ENCODE assay signal across 8 mouse cellular contexts in genomic region chr3:75164838-75165496, GRCm38 (mm10). TPM values are rescaled to one million over a fixed set of nuclear protein-coding genes. Genes with fewer than 3 reads are reported as not detected.
DNase-seq lines count a peak whose midpoint lies in the region; ATAC-seq and TF ChIP-seq lines count a peak whose summit lies in the region.
"Had no signal": no experiment of that assay in that cellular context is flagged by ENCODE, and none has a peak within 500 bp of the region (broad histone marks: within the 10 kb centered on the region; RNA-seq: fewer than 3 reads in every experiment).

TSS of gene Zbbx (minus strand) at chr3:75165034.

- peaks cover 4% of the 10 kb centered on the region; the same call in 1 of the 2 replicates for H3K4me1 ChIP-seq in heart, embryonic 15.5 days (replicated peaks)
- H3K4me1 ChIP-seq in liver, postnatal 0 days (ENCODE audit: insufficient read depth): no peaks in the 10 kb centered on the region
- 0 out of 2 replicates have a peak, but pooled peaks cover 3% of the 10 kb centered on the region for H3K4me1 ChIP-seq in neural tube, embryonic 14.5 days (ENCODE audit: control insufficient read depth, insufficient read depth, low read length)

- H3K4me3 ChIP-seq in heart, embryonic 15.5 days: peak within 1 kb of the TSS; percentile 33
- H3K4me3 ChIP-seq in liver, postnatal 0 days (ENCODE audit: low read depth, low read length): no peak within 1 kb of the TSS
- peak within 1 kb of the TSS; percentile 29 for H3K4me3 ChIP-seq in neural tube, embryonic 14.5 days (ENCODE audit: low read depth, low read length)

- no peak within 1 kb of the TSS for H3K9ac ChIP-seq in heart, embryonic 15.5 days
- no peak within 1 kb of the TSS for H3K9ac ChIP-seq in liver, postnatal 0 days (replicated peaks)
- H3K9ac ChIP-seq in neural tube, embryonic 14.5 days (replicated peaks; ENCODE audit: low read depth, low read length): no peak within 1 kb of the TSS

- WGBS in heart, embryonic 15.5 days: 16% methylated on average over 20 of the region's 20 CpGs
- 14% methylated on average over 20 of the region's 20 CpGs for WGBS in liver, postnatal 0 days (ENCODE audit: insufficient replicate concordance)
- 13% methylated on average over 20 of the region's 20 CpGs for WGBS in neural tube, embryonic 14.5 days

- peak; percentile 31 for TF ChIP-seq CTCF in liver, postnatal 0 days (IDR thresholded peaks at IDR 0.05; ENCODE audit: low read depth)

- H3K9me3 ChIP-seq in heart, embryonic 15.5 days (replicated peaks): no peaks in the 10 kb centered on the region
- H3K9me3 ChIP-seq in liver, postnatal 0 days (ENCODE audit: low read length): no peaks in the 10 kb centered on the region
- H3K9me3 ChIP-seq in neural tube, embryonic 14.5 days (ENCODE audit: control insufficient read depth, low read length): no peaks in the 10 kb centered on the region

- peak; percentile 67 for ATAC-seq in heart, embryonic 15.5 days (replicated peaks; ENCODE audit: insufficient number of reproducible peaks, insufficient read depth, low FRiP score, low read depth)
- ATAC-seq in liver, postnatal 0 days: peak; percentile 31; the same call in 1 of the 2 replicates
- ATAC-seq in neural tube, embryonic 14.5 days (ENCODE audit: low read depth): peak; percentile 99

- TF ChIP-seq EP300 in liver, postnatal 0 days (IDR thresholded peaks at IDR 0.05; ENCODE audit: low read depth): no peak

- no peaks in the 10 kb centered on the region for H3K27me3 ChIP-seq in heart, embryonic 15.5 days
- H3K27me3 ChIP-seq in liver, postnatal 0 days (ENCODE audit: insufficient read depth, low read length): no peaks in the 10 kb centered on the region
- no peaks in the 10 kb centered on the region for H3K27me3 ChIP-seq in neural tube, embryonic 14.5 days (ENCODE audit: control insufficient read depth, insufficient read depth, low read length)

- no peak within 1 kb of the TSS for H3K27ac ChIP-seq in heart, embryonic 15.5 days
- no peak within 1 kb of the TSS for H3K27ac ChIP-seq in liver, postnatal 0 days (ENCODE audit: low read depth)
- H3K27ac ChIP-seq in neural tube, embryonic 14.5 days (ENCODE audit: low read depth, low read length): no peak within 1 kb of the TSS

- H3K36me3 ChIP-seq in heart, embryonic 15.5 days: no peaks in the 10 kb centered on the region
- no peaks in the 10 kb centered on the region for H3K36me3 ChIP-seq in liver, postnatal 0 days (replicated peaks; ENCODE audit: insufficient read depth, low read length)
- no peaks in the 10 kb centered on the region for H3K36me3 ChIP-seq in neural tube, embryonic 14.5 days (ENCODE audit: control insufficient read depth, insufficient read depth, low read length)

- DNase-seq in R1 (ENCODE audit: low read depth, low spot score): peak; percentile 89
- peak; percentile 25 to 32 for DNase-seq in cerebellum, postnatal 36 days
- DNase-seq in layer of hippocampus, adult 18-20 months (ENCODE audit: low spot score in 2 of 2): peak; percentile 75 to 82
- DNase-seq in liver, postnatal 0 days: peak; percentile 40
- DNase-seq in testis, postnatal 14 days (ENCODE audit: low spot score): peak; percentile 51

- H3K4me2 ChIP-seq in heart, embryonic 15.5 days: peak within 1 kb of the TSS; percentile 60
- H3K4me2 ChIP-seq in liver, postnatal 0 days (ENCODE audit: low read depth, low read length): peak within 1 kb of the TSS; percentile 40; the same call in 1 of the 2 replicates
- H3K4me2 ChIP-seq in neural tube, embryonic 14.5 days (ENCODE audit: low read depth, low read length): peak within 1 kb of the TSS; percentile 75

RNA-seq across cellular contexts. Expression of gene Zbbx, which starts in this region (rescaled TPM):
- polyA plus RNA-seq in heart, embryonic 15.5 days (2015; fragmentation: Nextera tagmentation; extraction: Ambion mirVana): not detected in 2 replicates
- total RNA-seq in layer of hippocampus, adult 18-20 months (2021): 1 to 10 TPM; 3.4 to 5.5 TPM
- polyA plus RNA-seq in liver, postnatal 0 days (2015; fragmentation: Nextera tagmentation; extraction: Ambion mirVana): not detected in 2 replicates
- polyA plus RNA-seq in neural tube, embryonic 14.5 days (2014; fragmentation: Nextera tagmentation; extraction: Ambion mirVana): 0.66 TPM in 1 of 2 replicates, not detected in the other
- total RNA-seq: liver, adult 2 months had no signal
- polyA plus RNA-seq: liver, adult 2 months had no signal

Comparison
In these comparisons a context has a peak if more than half of its experiments do, and no peak if none do; other contexts are left out.
1. Peak in ATAC-seq, H3K4me3 ChIP-seq and H3K4me2 ChIP-seq in heart, embryonic 15.5 days; RNA of the gene not detected or under 1 TPM.
2. Peak in DNase-seq, ATAC-seq and H3K4me2 ChIP-seq in liver, postnatal 0 days; RNA of the gene not detected or under 1 TPM.
3. Peak in ATAC-seq, H3K4me3 ChIP-seq and H3K4me2 ChIP-seq in neural tube, embryonic 14.5 days; RNA of the gene not detected or under 1 TPM.
4. DNase-seq: peak in every context shown above with its lines; median percentile 89 in R1; 78 in layer of hippocampus, adult 18-20 months; 51 in testis, postnatal 14 days; 40 in liver, postnatal 0 days; 28 in cerebellum, postnatal 36 days.
5. ATAC-seq: peak in every context shown above with its lines; median percentile 99 in neural tube, embryonic 14.5 days; 67 in heart, embryonic 15.5 days; 31 in liver, postnatal 0 days.